Mouse (Mus musculus): Measurements from ENCODE around the gene Dusp7. TPM values are rescaled to one million over a fixed set of nuclear protein-coding genes. Genes with fewer than 3 reads are reported as not detected.

The Dusp7 gene
- polyA plus RNA-seq, 1 experiment from 2014 or later: 27.6 TPM

- no peak for ATAC-seq (replicated peaks; ENCODE audit: low FRiP score)
- Histone ChIP-seq H3K9me3 (ENCODE audit: control insufficient read depth, low read length) (no peaks in the 10 kb centered on the region), H3K4me2 (ENCODE audit: low read depth, low read length, severe bottlenecking) (no peak overlapping the region), H3K36me3 (ENCODE audit: control insufficient read depth, insufficient read depth, low read length) (no peaks in the 10 kb centered on the region), H3K4me1 (replicated peaks; ENCODE audit: control insufficient read depth, insufficient read depth, low read length) (peaks cover 14% of the 10 kb centered on the region), H3K4me3 (ENCODE audit: low read depth, low read length) (no peak overlapping the region), H3K9ac (ENCODE audit: low read length) (no peak overlapping the region), H3K27me3 (ENCODE audit: control insufficient read depth, insufficient read depth, low read length) (no peaks in the 10 kb centered on the region), H3K27ac (ENCODE audit: low read depth, low read length) (peak overlapping the region; percentile 63; the same call in 1 of the 2 replicates)
- DNase-seq (ENCODE audit: low spot score): no peak
- 85% methylated on average over 9 of the region's 9 CpGs for WGBS
Measured at GRCm38 (mm10) chr9:106337620-106338019, 30.8 kb upstream of the Dusp7 start.

GRCm38 (mm10) chr9:106338462-106339172 lies 29.8 kb upstream of the Dusp7 start:
- no peaks in the 10 kb centered on the region for H3K36me3 ChIP-seq (ENCODE audit: control insufficient read depth, insufficient read depth, low read length)
- 9% methylated on average over 10 of the region's 10 CpGs for WGBS
- H3K9ac ChIP-seq (ENCODE audit: low read length): peak overlapping the region; percentile 28; the same call in 1 of the 2 replicates
- ATAC-seq (replicated peaks; ENCODE audit: low FRiP score) (peak; percentile 83), DNase-seq (ENCODE audit: low spot score) (peak; percentile 72)
- peaks cover 14% of the 10 kb centered on the region for H3K4me1 ChIP-seq (replicated peaks; ENCODE audit: control insufficient read depth, insufficient read depth, low read length)
- 0 out of 2 replicates have a peak overlapping the region, but pooled peaks have one; percentile 18 for H3K4me2 ChIP-seq (ENCODE audit: low read depth, low read length, severe bottlenecking)
- H3K27me3 ChIP-seq (ENCODE audit: control insufficient read depth, insufficient read depth, low read length): no peaks in the 10 kb centered on the region
- peak overlapping the region; percentile 63 for H3K27ac ChIP-seq (ENCODE audit: low read depth, low read length)
- H3K4me3 ChIP-seq (ENCODE audit: low read depth, low read length): no peak overlapping the region
- no peaks in the 10 kb centered on the region for H3K9me3 ChIP-seq (ENCODE audit: control insufficient read depth, low read length)

GRCm38 (mm10) chr9:106339173-106339558 lies 29.3 kb upstream of the Dusp7 start:
- peak overlapping the region; percentile 28; the same call in 1 of the 2 replicates for H3K9ac ChIP-seq (ENCODE audit: low read length)
- WGBS: 48% methylated on average over 6 of the region's 6 CpGs
- no peak for DNase-seq (ENCODE audit: low spot score)
- peak overlapping the region; percentile 63 for H3K27ac ChIP-seq (ENCODE audit: low read depth, low read length)
- H3K4me1 ChIP-seq (replicated peaks; ENCODE audit: control insufficient read depth, insufficient read depth, low read length): peaks cover 14% of the 10 kb centered on the region
- H3K4me3 ChIP-seq (ENCODE audit: low read depth, low read length): no peak overlapping the region
- H3K36me3 ChIP-seq (ENCODE audit: control insufficient read depth, insufficient read depth, low read length): no peaks in the 10 kb centered on the region
- H3K9me3 ChIP-seq (ENCODE audit: control insufficient read depth, low read length): no peaks in the 10 kb centered on the region
- peak; percentile 34; the same call in 1 of the 2 replicates for ATAC-seq (replicated peaks; ENCODE audit: low FRiP score)
- H3K4me2 ChIP-seq (ENCODE audit: low read depth, low read length, severe bottlenecking): 0 out of 2 replicates have a peak overlapping the region, but pooled peaks have one; percentile 18
- H3K27me3 ChIP-seq (ENCODE audit: control insufficient read depth, insufficient read depth, low read length): no peaks in the 10 kb centered on the region

- Histone ChIP-seq H3K4me2 (ENCODE audit: low read depth, low read length, severe bottlenecking) (no peak overlapping the region), H3K27me3 (ENCODE audit: control insufficient read depth, insufficient read depth, low read length) (no peaks in the 10 kb centered on the region), H3K4me3 (ENCODE audit: low read depth, low read length) (no peak overlapping the region), H3K27ac (ENCODE audit: low read depth, low read length) (no peak overlapping the region), H3K9ac (ENCODE audit: low read length) (no peak overlapping the region), H3K4me1 (replicated peaks; ENCODE audit: control insufficient read depth, insufficient read depth, low read length) (peaks cover 16% of the 10 kb centered on the region), H3K9me3 (ENCODE audit: control insufficient read depth, low read length) (no peaks in the 10 kb centered on the region), H3K36me3 (ENCODE audit: control insufficient read depth, insufficient read depth, low read length) (no peaks in the 10 kb centered on the region)
- DNase-seq (ENCODE audit: low spot score): no peak
- WGBS: 89% methylated on average over 4 of the region's 4 CpGs
- ATAC-seq (replicated peaks; ENCODE audit: low FRiP score): no peak
Measured at GRCm38 (mm10) chr9:106339730-106340129, 28.7 kb upstream of the Dusp7 start.

- Histone ChIP-seq H3K4me3 (ENCODE audit: low read depth, low read length) (no peak overlapping the region), H3K9ac (ENCODE audit: low read length) (no peak overlapping the region), H3K27me3 (ENCODE audit: control insufficient read depth, insufficient read depth, low read length) (no peaks in the 10 kb centered on the region), H3K4me1 (replicated peaks; ENCODE audit: control insufficient read depth, insufficient read depth, low read length) (peaks cover 18% of the 10 kb centered on the region), H3K36me3 (ENCODE audit: control insufficient read depth, insufficient read depth, low read length) (no peaks in the 10 kb centered on the region), H3K27ac (ENCODE audit: low read depth, low read length) (peak overlapping the region; percentile 41; the same call in 1 of the 2 replicates), H3K9me3 (ENCODE audit: control insufficient read depth, low read length) (no peaks in the 10 kb centered on the region), H3K4me2 (ENCODE audit: low read depth, low read length, severe bottlenecking) (no peak overlapping the region)
- 55% methylated on average over 13 of the region's 13 CpGs for WGBS
- no peak for DNase-seq (ENCODE audit: low spot score)
- no peak for ATAC-seq (replicated peaks; ENCODE audit: low FRiP score)
Measured at GRCm38 (mm10) chr9:106340501-106341312, 27.7 kb upstream of the Dusp7 start.

- Histone ChIP-seq H3K27ac (ENCODE audit: low read depth, low read length) (no peak overlapping the region), H3K4me2 (ENCODE audit: low read depth, low read length, severe bottlenecking) (no peak overlapping the region), H3K4me1 (replicated peaks; ENCODE audit: control insufficient read depth, insufficient read depth, low read length) (peaks cover 18% of the 10 kb centered on the region), H3K4me3 (ENCODE audit: low read depth, low read length) (no peak overlapping the region), H3K36me3 (ENCODE audit: control insufficient read depth, insufficient read depth, low read length) (no peaks in the 10 kb centered on the region), H3K27me3 (ENCODE audit: control insufficient read depth, insufficient read depth, low read length) (no peaks in the 10 kb centered on the region), H3K9me3 (ENCODE audit: control insufficient read depth, low read length) (no peaks in the 10 kb centered on the region), H3K9ac (ENCODE audit: low read length) (no peak overlapping the region)
- 71% methylated on average over 3 of the region's 3 CpGs for WGBS
- DNase-seq (ENCODE audit: low spot score) (no peak), ATAC-seq (replicated peaks; ENCODE audit: low FRiP score) (no peak)
Measured at GRCm38 (mm10) chr9:106341313-106341686, 27.1 kb upstream of the Dusp7 start.

GRCm38 (mm10) chr9:106342573-106342972 lies 25.9 kb upstream of the Dusp7 start:
- Histone ChIP-seq H3K27ac (ENCODE audit: low read depth, low read length) (no peak overlapping the region), H3K4me3 (ENCODE audit: low read depth, low read length) (no peak overlapping the region), H3K36me3 (ENCODE audit: control insufficient read depth, insufficient read depth, low read length) (no peaks in the 10 kb centered on the region), H3K9me3 (ENCODE audit: control insufficient read depth, low read length) (no peaks in the 10 kb centered on the region), H3K4me1 (replicated peaks; ENCODE audit: control insufficient read depth, insufficient read depth, low read length) (peaks cover 18% of the 10 kb centered on the region), H3K27me3 (ENCODE audit: control insufficient read depth, insufficient read depth, low read length) (no peaks in the 10 kb centered on the region), H3K4me2 (ENCODE audit: low read depth, low read length, severe bottlenecking) (no peak overlapping the region), H3K9ac (ENCODE audit: low read length) (no peak overlapping the region)
- 93% methylated on average over 9 of the region's 9 CpGs for WGBS
- no peak for DNase-seq (ENCODE audit: low spot score)
- ATAC-seq (replicated peaks; ENCODE audit: low FRiP score): no peak

GRCm38 (mm10) chr9:106345167-106345566 lies 23.3 kb upstream of the Dusp7 start:
- Histone ChIP-seq H3K4me1 (replicated peaks; ENCODE audit: control insufficient read depth, insufficient read depth, low read length) (peaks cover 6% of the 10 kb centered on the region), H3K27ac (ENCODE audit: low read depth, low read length) (no peak overlapping the region), H3K9me3 (ENCODE audit: control insufficient read depth, low read length) (no peaks in the 10 kb centered on the region), H3K4me2 (ENCODE audit: low read depth, low read length, severe bottlenecking) (no peak overlapping the region), H3K36me3 (ENCODE audit: control insufficient read depth, insufficient read depth, low read length) (no peaks in the 10 kb centered on the region), H3K4me3 (ENCODE audit: low read depth, low read length) (no peak overlapping the region), H3K9ac (ENCODE audit: low read length) (peak overlapping the region; percentile 14), H3K27me3 (ENCODE audit: control insufficient read depth, insufficient read depth, low read length) (no peaks in the 10 kb centered on the region)
- no peak for ATAC-seq (replicated peaks; ENCODE audit: low FRiP score)
- no peak for DNase-seq (ENCODE audit: low spot score)
- WGBS: 19% methylated on average over 6 of the region's 6 CpGs
